Mouse (Mus musculus) ES-Bruce4 (cell line): ENCODE measurements around the gene Cobll1.

ENCODE experiments used
- CTCF ChIP-seq: IDR thresholded peaks from one replicate; pipeline ENCODE4 v1.8.1; 2011; ENCODE audit warnings: low read depth, low read length
- POLR2A ChIP-seq: IDR thresholded peaks from one replicate; pipeline ENCODE4 v1.8.1; 2011; ENCODE audit warnings: low read length; ENCODE audit not compliant: insufficient read depth

DNA sequence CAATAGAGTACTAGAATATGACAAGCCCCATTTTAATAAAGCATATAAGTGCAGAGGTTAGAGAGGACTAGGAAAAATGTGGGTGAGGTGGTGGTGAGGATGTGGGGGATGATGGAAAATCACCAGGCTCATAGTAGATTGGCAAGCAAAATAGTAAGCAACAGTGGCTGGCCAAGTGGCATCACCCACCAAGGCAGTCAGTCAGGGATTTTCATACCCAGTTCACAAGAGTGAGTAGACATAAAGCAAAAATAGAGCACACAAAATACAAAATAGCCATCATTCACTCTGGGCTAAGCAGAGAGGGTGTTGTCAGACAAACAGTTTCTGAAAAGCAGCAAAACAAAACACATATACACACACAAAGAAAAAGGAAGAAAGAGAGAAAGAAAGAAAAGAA is 51.6 kb downstream of the Cobll1 start:
- TF ChIP-seq POLR2A (no peak), CTCF (no peak)
